Mouse (Mus musculus) layer of hippocampus, adult 9-10 months (tissue): ENCODE results near the gene Khdc1c.
"Not testable (repeated sequence)": the region's sequence is repeated elsewhere in the genome, so short reads cannot be mapped to it uniquely, and the experiment has no call there.

Source experiments
- DNase-seq: peaks from one replicate; pipeline ENCODE4 v3.0.0; 2022; ENCODE audit warnings: low spot score

Khdc1c gene

DNA sequence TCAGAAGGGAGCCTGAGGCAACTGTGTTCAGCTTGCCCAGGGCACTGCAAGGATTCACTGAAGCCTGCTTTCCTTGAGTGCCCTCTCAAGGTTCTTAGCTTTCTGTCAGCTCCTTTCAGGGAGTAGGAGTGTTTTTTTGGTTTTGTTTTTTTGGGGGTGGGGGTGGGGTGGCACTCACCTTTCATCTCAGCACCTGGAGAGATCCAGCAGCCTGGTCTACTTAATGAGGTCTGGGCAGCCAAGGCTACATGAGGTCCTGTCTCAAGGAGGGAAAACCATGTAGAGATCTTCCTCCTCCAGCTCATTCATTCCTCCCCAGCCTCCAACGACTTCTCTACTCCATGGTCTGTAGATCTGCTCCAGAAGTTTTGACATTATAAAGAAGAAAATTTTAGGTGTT is at the start of gene Khdc1c:
TSS of gene Khdc1c (plus strand) at position 301 of the 400 bp plus-strand sequence.
- DNase-seq = not testable (repeated sequence)

DNA sequence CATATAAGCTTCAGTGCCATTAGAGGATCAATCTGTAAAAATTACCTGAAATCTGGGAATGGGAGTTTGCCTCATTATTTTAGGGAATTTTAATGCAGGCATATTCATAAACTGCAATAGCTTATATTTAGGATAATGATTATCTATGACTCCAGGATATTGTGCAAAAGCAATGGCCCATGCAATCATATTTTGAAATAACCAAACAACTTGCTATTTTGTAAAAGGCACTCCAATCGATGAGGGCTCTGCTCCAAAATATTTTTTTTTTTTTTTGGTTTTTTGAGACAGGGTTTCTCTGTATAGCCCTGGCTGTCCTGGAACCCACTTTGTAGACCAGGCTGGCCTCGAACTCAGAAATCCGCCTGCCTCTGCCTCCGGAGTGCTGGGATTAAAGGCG is 47.9 kb upstream of the Khdc1c start:
- DNase-seq = not testable (repeated sequence)

DNA sequence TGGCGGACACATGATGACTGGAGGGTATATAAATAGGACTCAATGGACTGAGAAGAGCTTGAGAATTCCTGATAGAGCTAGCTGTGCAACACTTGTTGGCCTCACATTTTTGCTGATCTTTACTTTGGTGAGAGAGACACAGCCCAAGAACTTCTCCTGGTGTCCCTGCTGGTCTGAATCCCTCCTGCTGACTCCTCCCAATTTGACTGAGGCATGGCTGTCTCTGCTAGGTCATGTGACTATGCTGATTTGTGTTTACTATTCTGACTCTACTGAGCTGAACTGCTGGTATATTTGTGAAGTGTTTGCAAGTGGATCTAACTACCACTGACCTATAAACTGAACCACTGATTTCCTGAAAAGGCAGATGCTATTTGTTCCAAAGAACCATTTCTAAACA is 46.5 kb upstream of the Khdc1c start:
- DNase-seq = no peak

DNA sequence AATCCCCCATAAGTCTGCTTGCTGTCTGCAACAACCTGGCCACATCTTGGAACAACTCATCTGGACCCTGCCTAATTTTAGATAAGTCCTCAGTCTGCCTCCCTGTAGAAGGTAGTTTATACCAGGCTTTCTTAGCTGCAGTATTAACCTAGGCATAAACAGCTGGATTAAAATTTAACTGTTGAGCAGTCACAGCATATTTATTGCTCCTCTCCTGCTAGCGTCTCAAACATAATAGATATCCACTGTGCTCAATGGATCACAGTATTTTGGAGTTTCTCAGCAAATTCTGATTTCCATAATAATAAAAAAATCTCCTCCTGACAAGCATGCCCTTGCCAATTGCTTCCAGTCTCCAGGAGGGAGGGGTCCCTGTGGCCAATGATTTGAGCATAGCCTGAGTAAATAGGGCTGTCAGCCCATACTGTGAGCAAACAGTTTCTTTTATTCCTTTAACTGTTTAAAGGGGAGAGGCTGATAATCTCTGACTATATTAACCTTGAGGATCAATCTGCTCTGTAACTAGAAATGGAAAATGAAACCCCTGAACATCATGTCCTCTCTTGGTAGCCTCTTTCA is 44.0 kb upstream of the Khdc1c start:
- no peak for DNase-seq

DNA sequence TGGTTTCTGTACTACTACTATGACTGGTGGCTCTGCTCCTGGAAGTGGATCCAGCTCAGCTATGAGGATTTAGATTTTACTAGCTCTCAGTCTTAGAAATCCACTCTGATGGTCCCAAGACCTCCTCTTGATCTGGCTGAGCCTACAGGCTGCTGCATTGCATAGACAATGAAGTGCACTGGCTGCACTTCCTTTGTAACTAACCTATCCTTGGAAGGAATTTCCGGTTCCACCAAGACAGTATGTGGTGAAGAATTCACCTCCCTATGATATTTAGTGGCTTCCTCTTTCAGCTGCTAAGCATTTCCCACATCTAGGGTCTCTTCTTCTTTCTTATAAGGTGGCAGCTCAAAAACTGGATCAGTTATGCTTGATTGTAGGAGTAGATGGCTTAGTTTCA is 43.5 kb upstream of the Khdc1c start:
- no peak for DNase-seq

DNA sequence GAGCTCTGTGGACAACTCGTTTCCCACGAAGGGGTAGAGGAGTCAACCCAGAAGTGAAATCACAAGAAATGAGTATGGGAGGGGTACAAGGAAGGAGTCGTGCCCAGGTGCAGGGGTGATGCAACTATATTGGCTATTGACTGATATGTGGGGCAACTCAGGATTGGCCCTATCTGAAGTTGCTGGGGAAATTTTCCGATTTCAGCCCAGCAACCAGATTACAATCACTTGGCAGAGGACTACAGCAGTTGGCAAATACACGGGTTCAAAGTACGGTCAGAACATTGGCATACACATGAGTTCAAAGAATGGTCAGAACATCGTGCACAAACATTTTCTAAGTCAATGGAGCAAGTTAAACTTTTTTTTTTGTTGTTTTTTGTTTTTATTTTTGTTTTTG is 41.4 kb upstream of the Khdc1c start:
- DNase-seq = no peak

DNA sequence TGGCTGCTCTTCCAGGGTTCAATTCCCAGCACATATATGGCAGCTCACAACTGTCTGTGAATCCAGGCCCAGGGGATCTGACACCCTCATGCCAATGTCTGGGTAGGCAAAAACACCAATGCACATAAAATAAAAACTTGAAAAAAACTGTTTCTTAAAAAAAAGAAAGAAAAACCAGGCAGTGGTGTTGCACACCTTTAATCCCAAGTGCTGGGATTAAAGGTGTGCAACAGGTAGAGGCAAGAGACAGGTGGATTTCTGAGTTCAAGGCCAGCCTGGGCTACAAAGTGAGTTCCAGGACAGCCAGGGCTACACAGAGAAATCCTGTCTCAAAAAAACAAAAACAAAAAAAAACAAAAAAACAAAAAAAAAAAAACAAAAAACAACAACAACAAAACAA is 37.0 kb upstream of the Khdc1c start:
- DNase-seq = not testable (repeated sequence)

DNA sequence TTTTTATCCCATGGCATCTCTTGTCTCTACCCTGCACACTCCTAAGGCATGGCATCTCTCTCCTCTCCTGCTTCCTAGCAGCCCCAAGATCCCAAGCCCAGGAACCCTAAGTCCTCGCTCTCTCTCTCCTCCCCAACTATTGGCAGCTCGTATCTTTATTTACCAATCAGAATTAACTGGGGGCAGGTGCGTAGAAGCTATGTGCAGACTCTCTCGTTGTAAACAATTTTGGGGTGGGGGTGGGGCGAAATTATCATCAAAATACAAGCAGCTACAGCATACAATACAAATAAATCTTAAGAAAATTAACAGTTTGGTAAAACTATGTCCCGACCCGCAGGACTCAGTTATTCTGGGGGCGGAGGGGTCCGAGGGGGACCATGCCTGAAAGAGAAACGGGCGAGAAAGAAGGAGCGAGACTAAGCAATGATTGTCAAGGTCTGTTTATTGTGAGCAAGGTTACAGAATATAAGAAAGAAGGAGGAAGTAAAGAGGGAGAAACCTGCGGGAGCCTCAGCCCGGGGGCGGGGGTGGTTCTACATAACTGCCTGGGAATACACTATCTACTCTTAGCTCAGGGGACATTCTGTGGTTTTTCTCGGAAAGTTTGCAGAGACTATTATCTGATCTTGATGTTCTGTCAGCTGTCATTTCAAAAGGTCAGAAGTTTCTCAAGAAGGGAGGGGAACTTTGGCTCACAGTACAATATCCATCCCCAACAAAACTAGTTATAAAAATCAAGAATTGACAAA is 34.7 kb upstream of the Khdc1c start:
- DNase-seq = no peak

DNA sequence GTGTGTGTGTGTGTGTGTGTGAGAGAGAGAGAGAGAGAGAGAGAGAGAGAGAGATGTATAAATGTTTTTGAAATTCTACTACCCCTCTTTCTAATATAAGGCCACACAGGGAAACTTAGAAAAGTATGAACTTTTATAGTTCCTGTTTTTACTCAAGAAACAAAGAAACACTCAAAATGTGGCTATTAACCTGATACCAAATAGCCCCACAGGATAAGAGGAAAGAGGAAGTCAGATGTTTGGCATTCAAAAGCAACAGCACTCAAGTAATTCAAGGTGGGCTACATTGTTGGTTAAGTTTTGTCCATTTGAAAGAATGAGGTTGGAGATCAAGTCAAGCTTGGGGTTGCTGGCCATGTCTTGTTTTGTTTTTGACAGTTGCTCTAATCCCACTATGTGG is 32.3 kb upstream of the Khdc1c start:
- no peak for DNase-seq

DNA sequence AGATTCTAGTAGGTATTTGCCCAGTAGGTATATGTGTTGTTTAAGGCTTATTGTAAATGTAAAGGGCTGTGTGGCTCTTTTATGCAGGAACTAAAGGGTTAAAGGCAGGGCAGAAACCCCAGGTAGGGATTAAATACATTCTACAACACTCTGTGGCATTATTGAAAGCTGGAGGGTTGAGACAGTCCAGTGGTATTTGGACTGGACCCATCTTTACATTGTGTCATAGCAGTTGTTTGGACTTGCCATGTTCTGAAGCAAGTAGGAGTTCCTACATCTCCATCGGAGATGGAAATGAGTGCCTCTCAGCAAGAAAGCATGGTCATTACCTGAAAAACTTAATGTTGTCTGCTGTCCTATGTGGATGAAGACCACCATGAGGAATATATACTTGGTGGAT is 27.4 kb upstream of the Khdc1c start:
- no peak for DNase-seq

DNA sequence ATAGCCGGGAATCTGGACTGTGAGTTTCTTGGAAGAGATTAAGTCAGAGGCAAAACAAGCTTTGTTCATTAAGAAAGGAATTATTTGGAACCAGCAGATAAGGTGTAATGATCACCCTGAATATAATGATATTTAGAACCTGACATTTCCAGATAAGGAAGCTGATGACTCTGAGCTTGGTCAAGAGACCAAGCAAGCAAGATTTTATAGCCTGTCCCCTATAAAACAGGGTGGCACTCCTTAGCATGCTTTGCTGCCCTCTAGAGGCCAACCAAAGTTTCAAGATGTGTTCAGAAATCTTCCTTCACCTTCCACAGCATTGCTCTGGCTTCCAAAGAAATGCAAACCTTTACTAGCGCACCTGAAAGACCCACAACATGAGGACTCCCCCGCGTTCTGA is 23.9 kb upstream of the Khdc1c start:
- DNase-seq = peak; percentile 37

DNA sequence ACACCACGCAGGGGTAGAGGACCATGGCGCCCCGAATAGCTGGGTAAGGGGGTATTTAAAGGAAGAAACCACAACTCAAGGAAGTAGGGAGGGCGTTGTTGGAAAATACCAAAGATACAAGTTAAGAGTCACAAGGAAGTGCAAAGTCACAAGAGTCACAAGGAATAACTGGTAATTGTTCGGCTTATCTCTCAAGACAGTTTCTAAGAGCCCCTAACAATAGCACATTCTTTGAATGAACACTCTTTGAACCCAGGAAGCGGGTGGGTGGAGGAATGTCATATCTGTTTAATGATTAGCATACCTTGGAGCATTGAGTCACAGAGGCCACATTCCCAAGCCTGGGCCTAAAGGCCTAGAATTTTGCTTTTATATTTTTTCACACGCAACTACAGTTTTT is 23.4 kb upstream of the Khdc1c start:
- not testable (repeated sequence) for DNase-seq

DNA sequence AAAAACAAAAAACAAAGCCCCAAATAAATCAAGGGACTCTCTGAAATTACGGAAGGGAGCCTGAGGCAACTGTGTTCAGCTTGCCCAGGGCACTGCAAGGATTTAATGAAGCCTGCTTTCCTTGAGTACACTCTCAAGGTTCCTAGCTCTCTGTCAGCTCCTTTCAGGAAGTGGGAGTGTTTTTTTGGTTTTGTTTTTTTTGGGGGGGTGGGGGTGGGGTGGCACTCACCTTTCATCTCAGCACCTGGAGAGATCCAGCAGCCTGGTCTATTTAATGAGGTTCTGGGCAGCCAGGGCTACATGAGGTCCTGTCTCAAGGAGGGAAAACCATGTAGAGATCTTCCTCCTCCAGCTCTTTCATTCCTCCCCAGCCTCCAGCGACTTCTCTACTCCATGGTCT is 18.8 kb upstream of the Khdc1c start, which contains the start of gene Khdc1a:
TSS of gene Khdc1a (plus strand) at position 301 of the 400 bp plus-strand sequence.
- DNase-seq = no peak

DNA sequence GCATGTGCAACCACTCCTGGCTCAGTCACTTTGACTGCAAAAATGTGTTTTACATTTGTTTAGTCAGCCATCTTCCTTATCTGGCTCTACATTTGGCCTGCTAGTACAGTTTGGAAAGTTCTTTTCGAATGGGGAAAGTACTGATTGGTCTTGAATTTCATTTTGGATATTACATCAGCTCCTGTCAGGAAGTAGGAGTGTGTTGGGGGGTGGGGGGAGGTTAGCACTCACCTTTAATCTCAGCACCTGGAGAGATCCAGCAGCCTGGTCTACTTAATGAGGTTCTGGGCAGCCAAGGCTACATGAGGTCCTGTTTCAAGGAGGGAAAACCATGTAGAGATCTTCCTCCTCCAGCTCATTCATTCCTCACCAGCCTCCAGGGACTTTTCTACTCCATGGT is 15.1 kb downstream of the Khdc1c start, which contains the start of gene Khdc1b:
TSS of gene Khdc1b (plus strand) at position 301 of the 400 bp plus-strand sequence.
- DNase-seq = no peak

DNA sequence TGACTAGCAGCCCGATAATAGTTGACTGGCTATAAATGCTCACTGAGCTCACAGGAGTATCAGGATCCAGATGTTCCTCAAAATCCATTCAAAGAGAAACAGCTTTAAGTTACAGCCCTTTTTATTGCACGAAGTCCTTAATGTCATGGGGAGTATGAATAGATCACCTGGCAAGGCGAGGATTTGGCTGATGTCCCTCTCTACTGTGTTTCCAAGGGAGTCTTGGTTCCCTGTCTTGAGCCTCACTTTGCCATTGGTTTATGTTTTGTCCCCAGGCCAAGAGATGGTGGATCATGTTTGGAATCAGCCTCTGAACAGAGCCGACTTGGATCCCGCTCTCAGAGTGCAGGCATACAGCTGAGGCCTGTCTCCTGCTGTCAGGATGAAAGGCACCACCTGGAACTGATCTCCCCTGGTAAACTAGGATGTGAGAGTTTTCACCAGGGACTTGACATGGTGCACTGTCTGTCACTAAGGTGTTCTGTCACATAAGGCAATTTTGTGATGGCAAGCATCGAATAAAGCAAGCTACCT is 23.1 kb downstream of the Khdc1c start:
- no peak for DNase-seq

DNA sequence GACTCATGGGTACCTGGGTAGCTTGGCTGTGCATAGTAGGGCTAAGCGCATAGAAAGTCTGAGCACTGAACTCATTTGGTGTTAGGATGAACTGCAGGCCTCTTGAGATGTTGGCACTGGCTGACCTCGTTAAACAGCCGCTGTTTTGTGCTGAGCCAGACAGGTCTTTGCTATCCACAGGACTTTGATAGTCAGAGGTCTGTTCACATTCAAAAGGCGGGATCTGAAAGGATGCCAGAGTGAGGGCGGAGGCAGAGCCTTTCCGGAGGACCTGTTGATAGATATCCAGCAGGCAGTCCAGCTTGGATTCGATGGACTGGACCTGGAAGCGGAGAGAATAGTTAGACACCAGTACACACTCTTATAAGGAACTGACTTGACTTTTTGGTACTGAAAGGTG is 34.7 kb downstream of the Khdc1c start:
- no peak for DNase-seq

DNA sequence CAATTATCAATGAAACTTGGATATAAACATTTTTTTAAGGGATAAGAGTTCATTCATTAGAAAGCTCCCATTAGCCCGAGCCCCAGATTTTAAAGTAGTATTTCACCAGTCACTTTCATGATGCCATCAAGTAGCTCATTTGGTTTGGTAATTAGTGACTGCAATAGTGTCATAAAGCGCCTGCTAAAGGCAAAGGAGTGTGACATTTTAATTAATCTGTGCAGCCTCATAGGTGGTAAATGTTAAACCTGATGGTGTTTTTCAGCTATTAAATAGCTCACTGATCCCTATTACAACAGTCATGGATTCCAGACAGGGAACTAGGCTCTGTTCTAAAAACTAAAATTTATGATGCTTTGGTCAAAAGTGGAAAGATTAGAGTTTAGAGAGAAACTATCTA is 39.1 kb downstream of the Khdc1c start:
- DNase-seq = no peak

DNA sequence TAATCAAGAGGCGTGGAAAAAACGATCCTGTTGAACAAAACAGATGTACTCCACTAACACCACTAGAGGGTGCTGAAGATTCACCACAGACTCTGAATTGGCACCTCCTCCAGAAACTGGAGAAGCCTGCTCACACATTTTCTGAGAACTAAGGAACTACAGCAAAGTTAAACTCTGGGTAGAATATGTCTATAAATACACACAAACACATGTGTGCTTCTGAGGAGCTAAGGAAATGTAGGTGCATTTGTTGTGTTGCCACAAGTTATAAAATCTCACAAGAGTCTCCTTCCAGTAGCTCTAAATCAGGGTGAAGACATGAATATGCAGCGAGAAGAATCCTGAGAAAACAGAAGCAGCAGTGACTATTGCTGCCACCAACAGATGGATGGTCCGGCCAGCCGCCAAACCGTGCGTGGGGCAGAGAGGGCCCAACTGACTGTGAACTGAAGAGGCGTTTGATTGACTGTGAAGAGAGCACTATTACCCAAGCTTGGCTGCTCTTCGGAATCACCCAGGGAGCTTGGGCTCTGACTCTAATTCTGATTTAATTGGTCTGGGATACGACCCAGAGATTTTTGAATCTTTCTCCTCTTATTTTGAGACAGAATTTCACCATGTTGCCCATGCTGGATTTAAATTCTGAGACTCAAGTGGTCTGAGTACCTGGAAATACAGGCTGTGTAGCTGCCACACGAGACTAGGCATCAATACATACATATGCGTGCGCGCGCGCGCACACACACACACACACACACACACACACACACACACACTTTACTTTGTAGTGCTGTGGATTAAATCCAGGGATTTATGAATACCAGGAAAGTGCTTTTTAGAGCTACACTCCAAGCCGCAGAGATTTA is 43.4 kb downstream of the Khdc1c start:
- DNase-seq = peak; percentile 59

DNA sequence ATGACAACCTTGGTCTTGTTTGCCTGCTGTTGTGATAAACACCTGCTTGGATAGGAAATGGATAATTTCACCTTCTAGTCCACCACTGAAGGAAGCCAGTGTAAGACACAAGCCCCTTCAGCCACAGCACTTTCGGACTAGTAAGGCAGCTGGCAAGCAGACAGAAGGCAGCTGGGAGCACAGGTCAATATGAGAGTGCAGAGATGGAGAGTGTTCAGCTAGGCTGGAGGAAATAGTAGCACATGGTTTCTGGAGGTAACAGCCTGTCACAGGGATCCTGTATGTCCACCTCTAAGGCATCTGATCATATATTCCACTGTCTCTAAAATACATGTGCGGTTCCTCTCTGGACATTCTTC is 44.0 kb downstream of the Khdc1c start:
- no peak for DNase-seq

DNA sequence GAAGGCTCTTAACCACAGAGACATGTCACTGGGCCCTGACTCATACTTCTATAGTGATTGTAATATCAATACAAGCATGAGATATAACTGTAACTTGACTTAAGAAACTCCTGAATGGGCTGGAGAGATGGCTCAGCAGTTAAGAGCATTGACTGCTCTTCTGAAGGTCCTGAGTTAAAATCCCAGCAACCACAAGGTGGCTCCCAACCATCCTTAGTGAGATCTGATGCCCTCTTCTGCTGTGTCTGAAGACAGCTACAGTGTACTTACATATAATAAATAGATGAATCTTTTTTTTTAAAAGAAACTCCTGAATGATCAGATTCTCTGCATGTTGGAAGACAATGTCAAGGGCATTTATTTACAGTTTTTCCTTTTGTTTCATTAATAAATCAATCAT is 51.2 kb downstream of the Khdc1c start:
- no peak for DNase-seq
